Mouse (Mus musculus) erythroid progenitor cell, adult 5-6 weeks (primary cell): ENCODE data around the gene Gm5108. TPM values are rescaled to one million over a fixed set of nuclear protein-coding genes. Genes with fewer than 3 reads are reported as not detected.

Experiments
- ATAC-seq: replicated peaks from 2 replicates; pipeline ENCODE4 v1.8.0; 2016; ENCODE audit warnings: moderate number of reproducible peaks, mild to moderate bottlenecking, moderate TSS enrichment, inconsistent platforms; ENCODE audit not compliant: poor library complexity, low FRiP score, severe bottlenecking
- total RNA-seq, 2 experiments: library from RNA; stranded (forward) in 1 of 2; stranded (reverse) in 1 of 2; fragments of 150-400 nt in 1 of 2; fragments of 186-747, 209-891 nt in 1 of 2; gene quantifications; 2 replicates each; pipeline versions ENCODE4 v1.2.3 to v1.2.4; 2015 to 2017; ENCODE audit warnings: low replicate concordance in 2 of 2

Gene Gm5108
- total RNA-seq (2015; ENCODE audit: low replicate concordance) (not detected in 2 replicates), total RNA-seq (2017; ENCODE audit: low replicate concordance) (not detected in 2 replicates)

DNA sequence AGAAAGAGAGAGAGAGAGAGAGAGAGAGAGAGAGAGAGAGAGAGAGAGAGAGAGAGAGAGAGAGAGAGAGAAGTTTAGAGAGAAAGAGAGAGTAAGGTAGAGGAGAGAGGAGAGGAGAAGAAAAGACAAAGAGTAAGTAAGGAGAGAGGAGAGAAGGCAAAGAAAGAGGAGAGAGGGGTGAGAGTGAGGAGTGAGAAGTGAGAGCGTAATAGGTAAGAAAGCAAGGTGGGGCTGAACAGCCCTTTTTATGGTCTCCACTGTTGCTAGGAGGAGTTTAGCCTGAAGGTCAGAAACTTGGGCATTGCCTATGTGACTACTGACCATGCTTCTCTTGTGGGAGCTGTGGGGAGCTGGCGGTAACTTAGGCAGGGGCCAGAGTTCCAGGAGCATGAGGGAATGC lies at the start of gene Gm5108:
Gene Gm5108, plus strand, starts transcription at position 301 of the 400 bp plus-strand sequence.
- no peak for ATAC-seq

DNA sequence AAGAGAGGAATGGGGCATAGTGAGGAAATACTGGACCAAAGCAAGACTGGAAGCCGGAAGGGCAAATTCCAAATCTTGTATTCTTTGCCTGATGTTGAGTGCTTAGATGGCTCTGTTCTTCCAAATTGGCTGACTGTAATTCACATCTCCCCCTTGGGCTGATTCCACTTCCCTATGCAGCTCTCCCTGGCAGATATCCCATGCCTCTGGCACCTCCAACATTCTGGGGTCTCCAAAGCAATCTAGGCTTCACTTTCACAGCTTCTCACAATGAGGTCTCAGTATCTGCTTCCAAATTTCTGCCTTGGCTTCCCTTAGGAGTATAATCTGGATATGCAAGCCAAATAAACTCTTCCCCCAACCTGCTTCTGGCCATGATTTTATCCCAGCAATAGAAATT lies 42.5 kb upstream of the Gm5108 start:
- ATAC-seq = no peak

DNA sequence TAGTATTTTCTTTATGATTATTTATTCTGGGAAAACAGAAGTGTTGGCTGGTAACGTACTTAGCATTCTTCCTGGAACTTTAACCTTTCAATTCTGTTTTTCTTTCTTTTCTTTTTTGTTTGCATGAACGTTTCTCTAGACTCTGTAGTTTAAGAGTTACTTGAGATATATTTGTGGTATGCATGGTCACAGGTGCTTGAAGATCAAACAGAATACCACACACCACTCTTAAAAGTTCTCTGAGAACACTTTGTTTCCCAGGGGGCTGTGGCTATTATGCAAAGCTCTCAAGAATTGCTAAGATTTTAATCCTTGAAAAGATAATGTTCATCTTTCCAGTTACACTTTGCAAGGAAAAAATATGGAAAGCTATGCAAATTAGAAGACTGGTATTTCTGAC lies 36.9 kb upstream of the Gm5108 start:
- ATAC-seq = no peak

DNA sequence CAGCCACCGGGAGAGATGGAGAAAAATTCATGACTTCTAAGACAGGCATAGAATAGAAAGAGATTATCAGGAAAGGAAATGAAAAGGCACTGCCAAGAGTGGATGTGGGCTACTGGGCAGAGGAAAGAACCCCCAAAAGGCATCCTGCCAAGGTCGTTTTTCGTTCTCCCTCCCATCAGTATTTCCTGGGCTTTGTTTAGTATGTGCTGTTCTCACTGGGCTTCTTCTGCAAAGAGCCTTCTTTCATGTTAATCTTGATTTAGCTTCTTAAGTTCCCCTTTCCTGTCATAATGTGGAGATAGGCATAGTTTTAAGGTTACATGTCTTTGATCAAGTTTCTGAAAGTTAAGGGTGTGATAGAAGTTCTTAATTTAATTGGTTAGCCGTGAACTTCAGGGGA lies 10.9 kb upstream of the Gm5108 start:
- ATAC-seq = no peak

DNA sequence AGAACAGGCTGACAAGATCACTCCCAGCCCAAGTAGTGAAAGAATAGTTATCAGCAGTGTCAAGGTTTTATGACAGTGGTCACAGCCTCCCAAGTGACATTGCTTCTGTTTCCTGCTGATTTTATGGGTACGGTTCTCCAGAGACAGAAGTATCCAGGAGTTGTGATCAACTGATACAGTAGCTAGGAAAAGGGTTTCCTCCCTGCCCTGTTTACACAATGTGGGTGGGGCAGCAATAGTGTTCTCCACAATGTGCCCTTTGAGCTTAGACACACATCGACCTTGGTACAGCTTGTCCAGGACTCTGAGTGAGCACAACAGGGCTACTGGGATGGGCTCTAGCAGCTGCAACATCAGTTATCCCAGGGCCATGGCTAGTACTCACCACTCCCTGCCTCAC lies 9.8 kb upstream of the Gm5108 start:
- ATAC-seq = no peak

DNA sequence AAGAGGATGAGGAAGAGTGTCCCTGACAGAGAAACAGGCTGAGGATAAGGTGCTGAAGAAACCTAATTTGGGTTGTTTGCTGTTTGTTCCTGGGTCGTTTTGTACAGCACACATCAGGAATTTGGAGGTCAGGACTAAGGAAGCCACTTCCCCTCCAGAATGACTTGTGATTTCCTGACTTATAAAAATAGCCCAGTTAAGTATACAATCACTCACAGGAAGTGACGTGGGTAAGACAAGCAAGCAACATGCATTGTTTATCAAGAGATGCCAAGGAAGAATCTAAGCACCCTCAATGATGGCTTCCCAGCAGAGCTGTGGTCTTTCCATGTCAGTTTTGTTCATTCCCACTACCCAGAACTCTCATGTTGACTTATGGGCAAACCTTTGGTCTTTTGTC lies 1.7 kb downstream of the Gm5108 start:
- ATAC-seq = no peak

DNA sequence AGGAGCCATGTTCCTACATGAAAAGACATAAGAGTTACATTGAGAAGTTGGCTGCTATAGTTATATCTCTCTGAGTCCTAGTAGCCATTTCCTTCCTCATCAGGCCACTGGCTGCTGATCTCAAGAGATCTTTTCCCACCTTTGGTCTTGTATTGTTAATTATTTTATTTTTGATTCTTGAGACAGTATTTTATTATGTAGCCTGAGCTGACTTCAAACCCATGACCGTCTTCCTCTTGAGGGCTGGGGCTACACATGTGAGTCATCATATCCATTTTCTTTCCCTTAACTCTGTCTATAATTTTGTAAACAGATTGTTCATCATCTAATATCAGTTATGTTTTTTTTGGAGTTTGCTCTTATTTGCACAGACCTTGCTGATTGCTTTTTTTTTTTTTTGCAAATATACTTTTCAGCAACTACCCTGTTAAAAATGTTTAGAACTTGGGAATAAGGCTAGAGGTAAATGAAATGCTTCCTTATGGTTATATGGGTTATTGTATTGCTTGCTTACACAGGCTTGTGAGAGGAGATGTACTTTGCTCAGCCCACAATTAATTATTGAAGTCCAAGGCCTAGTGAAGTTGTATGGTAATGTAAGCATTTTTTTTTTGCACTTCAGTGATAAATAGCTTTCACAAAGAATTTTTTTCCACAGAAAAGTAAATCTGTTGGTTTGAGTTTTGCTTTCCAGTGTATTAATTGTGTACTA lies 2.8 kb downstream of the Gm5108 start:
- ATAC-seq = no peak

DNA sequence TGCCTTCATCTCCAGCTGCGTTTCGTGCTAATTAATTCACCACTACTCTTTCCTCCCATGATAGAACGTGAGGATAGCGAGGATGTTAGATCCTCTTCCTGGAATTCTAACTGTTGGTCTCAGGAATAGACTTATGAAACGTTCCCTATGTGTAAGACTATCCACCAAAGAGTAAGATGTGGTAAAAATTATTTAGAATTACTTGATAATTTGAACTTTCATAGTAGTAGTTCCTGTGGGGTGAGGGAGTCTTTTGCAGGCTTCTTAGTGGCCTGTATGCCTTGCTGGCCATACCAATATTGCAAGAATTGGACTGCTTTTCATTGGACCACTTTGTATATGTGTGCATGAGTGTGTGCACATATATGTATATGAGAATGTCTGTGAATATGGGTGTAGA lies 4.9 kb downstream of the Gm5108 start, which contains the start of gene Gm21905:
Gene Gm21905, minus strand, starts transcription at position 101 of the 400 bp plus-strand sequence.
- ATAC-seq = no peak

DNA sequence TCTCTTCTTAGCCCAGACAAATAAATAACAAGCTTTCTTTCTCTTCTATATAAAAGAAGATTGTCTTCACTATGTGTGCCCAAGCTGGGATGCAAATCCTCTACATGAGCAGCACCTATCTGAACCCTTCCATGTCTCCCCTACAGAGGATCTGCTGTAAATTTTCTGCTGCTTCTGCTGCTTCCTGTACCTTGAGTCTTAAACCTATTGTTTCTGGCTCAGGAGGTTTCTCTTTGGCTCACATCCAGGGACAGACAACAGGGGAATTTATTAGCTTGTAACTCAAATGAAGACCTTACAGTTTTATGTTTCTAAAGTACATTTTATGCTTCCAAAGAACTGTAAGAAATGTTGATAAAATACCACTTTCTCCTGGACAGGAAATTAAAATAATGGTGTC lies 5.5 kb downstream of the Gm5108 start:
- no peak for ATAC-seq

DNA sequence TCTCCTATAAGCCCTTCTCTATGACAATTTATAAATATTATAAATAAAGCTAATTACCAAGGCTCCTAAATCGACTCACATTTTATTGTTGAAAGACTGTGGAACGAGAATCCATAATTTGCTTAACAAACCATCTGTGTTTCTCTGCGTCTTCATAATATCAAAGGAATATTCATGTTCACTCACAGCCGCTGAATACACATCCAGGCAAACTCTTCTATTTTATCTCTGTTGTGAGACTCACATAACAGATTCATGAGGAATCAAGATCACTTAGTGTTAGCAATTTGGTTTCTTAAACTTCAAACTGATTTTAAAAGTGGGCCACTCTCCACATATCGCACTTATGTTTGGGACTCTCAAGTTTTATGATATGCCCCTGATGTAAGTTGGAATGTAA lies 6.6 kb downstream of the Gm5108 start:
- ATAC-seq = no peak

DNA sequence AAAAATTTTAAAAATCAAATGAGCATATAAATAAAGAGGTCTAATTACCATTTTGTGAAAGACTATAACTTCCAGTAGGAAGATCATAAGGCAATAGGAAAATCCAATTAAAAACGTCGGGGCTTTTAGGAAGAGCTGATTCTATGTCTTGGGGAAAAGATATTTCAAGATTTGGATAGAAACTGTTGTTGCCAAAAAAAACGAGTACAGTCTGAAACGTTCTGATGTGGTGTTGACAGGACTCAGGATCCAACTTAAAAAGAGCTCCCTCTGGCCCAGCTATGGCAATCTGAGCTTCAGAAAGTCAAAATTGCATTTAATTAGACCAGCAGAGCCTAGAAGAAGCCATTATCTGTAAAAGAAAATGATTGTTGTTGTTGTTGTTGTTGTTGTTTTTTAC lies 12.6 kb downstream of the Gm5108 start:
- ATAC-seq = no peak

DNA sequence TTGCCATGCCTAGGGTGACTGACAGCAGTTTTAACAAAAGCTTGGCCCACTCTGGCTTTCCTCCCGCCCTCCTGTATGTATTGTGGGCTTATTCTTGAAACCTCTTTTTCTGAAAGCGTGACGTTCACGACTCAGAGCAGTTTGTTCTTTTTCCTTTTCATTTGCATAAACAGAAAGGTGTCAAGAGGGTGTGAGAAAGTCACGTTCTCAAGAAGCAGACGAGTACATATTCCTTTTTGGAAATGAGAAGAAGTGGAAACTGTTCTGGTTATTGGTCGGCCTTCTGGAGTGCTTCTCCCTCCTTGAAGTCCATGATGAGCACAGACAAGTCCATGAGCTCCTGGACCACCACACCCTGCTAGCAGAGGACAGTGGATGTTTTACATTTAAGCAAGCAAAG lies 14.0 kb downstream of the Gm5108 start:
- no peak for ATAC-seq

DNA sequence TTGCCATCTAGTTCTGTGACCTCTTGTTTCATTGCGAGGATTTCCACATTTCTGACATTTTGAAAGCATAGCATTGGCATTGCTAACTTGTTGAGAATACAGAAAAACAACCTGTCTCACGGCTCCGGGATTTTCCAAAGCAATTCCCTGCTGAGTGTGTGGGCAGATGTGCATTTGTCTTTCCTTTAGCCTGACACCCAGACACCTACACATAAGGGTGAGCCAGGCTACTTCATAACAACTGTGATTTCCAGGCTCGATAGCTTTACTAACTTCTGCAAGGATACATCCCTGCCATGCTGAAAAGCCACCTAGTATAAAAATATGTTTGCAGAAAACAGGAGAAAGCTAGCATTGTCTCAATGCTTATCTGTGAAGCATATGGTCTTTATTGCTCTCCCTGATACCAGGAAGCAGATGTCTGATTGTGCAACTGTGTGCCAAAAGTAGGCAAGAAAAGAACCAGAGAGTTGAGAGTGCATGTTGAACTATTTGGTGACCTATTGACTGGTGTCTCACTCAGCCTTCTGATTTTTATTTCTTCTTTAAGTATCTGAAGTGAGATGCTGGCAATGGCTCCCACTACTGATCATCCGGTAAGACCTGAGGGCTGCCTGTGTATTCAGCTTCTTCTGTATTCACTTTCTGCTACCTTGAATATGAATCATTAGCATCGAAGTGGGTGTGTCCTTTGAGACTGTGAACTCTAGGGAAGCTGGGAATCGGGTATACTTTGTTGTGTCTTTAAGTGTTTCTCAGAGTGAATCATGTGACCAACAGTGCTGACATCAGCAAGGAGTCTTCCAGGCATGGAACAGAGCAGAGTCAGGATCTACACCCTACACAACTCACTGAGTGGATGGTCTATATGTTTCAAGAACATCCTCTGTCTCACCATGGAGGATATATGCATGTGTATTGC lies 20.5 kb downstream of the Gm5108 start:
- no peak for ATAC-seq

DNA sequence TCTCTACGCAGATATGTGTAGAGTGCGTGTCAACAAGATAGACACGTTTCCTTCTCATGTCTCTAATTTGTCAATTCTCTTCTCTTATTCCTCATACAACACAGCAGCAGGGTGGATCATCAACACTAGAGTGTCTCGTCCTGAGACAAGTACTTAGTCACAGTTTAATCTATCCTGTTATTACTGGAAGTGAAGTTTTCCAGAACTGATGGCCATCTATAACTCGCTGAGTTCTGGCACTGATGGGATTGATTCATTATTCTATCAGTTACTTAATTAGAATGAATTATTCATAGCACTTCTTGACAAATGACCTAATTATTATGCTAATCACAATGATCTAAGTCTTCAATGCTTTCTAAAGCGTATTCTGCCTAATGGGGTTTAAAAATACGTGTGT lies 28.1 kb downstream of the Gm5108 start:
- ATAC-seq = no peak

DNA sequence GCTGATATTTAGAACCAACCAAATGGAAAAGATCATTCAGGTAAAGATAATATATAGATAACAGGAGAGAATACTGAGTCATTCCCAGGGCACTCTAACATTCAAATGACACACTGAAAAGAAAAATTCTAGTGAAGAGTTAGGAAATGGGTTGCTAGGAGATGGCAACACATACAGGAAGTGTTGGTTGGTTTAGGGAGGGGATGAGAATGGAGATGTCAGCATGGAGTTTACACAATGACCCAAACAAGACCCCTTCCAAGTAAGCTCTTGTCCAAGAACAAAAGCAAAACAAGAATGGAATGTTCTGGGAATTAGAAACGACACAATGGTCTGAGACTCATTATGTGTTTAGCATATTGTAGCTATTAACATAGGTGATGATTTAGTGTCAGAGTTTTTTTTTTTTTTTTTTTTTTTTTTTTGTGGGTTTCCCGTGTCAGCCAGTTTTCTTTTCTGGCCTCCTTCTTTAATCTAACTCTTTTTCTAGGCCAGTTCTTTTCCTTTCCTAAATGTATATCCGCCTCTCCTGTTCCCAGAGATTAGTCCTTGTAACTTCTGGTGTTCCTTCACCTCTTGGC lies 40.6 kb downstream of the Gm5108 start:
- no peak for ATAC-seq

DNA sequence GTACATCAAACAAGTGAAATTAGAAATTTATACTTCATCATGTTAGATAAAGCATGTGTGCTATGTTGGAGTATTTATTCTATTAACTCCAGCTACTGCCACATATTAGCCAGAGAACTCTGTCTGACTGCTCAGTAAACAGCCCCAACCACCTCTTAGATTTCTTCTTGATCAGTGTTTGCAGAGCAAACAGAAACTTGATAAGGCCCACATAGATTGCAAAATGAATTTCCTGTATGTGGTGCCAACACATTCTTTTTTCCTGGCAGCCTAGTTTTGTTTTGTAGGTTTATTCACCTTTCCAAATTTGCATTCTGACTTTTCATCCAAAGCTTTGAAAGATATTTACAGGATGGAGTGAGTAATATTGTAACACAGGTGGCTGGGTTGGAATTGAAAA lies 49.0 kb downstream of the Gm5108 start:
- no peak for ATAC-seq

DNA sequence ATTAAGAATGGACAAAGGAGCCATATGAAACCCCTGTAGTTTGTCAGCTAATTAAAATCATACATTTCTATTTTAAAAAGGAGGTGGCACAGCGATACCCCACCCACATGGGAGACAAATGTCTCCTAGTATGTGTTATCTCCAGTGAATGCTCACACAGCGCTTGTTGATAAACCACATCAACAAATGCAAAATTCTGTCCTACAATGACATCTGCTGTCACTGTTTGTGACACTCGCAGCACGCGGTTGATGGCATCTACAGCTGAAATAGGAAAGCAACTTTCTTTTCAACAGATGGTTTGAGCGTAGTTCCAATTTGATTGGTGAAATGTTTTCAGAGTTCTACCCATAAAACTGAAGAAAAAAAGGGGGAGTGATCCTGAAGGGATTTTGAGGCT lies 61.1 kb downstream of the Gm5108 start:
- ATAC-seq = no peak

DNA sequence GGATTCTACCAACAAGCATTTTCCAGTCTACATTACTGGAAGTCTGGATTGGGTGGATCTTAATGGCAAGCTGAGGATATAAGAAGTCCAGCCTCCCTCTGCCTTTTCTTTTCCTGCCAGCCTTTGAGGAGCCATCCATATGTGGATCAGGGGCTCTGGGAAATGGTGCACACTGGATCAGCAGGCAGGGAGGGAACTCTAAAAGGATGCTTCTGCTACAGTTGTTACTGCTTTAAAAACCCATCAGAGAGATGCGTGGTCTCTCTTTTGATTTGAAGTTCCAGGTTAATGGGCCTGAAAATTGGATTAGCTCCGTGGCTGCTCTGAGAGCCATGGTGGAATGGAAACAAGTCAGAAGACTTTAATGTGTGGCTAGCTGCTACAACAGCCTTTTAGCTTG lies 62.4 kb downstream of the Gm5108 start:
- no peak for ATAC-seq

DNA sequence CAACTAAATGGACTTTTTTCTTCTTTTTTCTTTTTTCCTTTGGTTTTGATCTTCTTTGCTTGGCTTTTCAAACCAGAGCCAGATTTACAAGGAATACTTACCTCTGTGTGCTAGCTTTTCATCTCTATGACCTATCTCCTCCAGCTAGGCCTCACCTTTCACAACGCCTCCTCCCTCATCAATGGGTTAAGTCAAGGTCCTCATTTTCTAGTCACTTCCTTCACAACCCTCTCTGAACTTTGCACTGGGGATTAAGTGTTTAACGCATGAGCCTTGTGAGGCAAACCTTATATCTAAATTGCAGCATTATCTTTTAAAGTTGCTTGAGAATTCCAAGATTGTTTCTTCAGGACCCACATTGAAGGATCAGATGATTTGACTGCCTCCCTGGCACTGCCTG lies 63.0 kb downstream of the Gm5108 start:
- no peak for ATAC-seq

DNA sequence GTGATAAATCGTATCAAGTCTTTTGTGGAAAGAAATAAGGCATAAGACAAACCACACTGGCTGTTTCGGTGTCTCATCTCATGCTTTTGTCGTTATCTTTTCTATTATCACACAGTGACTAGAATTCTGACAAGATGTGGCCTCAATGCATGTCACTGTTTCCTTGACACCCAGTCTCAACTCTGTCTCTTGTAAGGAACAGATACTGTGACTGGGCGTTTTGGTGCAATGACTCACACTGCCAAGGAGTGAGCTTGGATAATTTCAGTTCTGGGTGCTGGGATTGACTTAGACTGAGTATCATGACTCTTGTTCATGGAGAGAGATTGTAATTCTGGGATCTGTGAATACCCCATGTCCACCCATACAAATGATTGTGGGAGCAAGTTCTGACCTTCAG lies 65.6 kb downstream of the Gm5108 start:
- no peak for ATAC-seq

DNA sequence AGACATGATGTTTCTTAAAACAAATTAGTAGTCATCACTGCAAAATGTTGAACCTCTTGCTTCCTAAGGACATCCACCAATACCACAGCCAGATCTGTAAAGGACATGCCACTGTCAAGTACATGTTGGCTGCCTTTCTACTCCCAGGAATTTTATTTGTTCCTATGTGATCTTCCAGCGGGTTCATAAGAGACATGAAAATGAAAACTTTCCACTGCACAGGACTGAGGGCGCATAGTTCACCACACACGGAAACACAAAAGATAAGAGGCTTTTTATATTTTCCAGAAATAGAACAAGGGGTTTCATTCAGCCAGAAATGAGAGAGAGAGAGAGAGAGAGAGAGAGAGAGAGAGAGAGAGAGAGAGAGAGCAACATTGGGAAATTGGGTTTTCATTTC lies 70.1 kb downstream of the Gm5108 start:
- no peak for ATAC-seq
